Mouse (Mus musculus): Measurements from ENCODE around the gene Etnppl.
A peak's percentile ranks its signal among the peaks of the same experiment; 100 is the strongest.

DNA sequence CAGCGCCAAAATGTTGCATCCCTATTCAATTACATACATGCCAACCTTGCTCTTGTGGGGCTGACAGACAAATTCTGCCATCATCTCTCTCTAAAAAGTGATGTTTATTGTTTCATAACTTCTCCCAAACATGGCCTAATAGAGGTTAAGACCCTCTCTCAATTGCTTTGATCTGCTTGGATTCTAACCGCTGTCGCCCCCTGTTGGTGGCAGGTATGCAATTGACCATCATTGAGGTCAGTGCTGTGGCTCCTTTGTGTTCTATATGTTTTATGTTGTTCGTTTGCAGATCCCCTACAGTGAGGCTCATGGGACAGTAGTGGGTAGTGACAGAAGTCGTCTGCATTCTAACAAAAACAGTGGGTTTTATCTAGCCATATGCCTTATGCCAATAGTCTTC is 44.0 kb upstream of the Etnppl start:
- TF ChIP-seq POLR2A (IDR thresholded peaks at IDR 0.05; ENCODE audit: extremely low read depth, insufficient read depth, low read length), result no peak
- peak; percentile 18; the same call in 1 of the 2 replicates for TF ChIP-seq CTCF (IDR thresholded peaks at IDR 0.05; ENCODE audit: extremely low read depth, insufficient read depth, low read length)
